In genomic region chr4:100811802-100812510, GRCm38 (mm10) we compare ENCODE assay signal across 10 mouse cellular contexts. TPM values are rescaled to one million over a fixed set of nuclear protein-coding genes. Genes with fewer than 3 reads are reported as not detected.
DNase-seq lines count a peak whose midpoint lies in the region; ATAC-seq and TF ChIP-seq lines count a peak whose summit lies in the region.
"Had no signal": no experiment of that assay in that cellular context is flagged by ENCODE, and none has a peak within 500 bp of the region (broad histone marks: within the 10 kb centered on the region; RNA-seq: fewer than 3 reads in every experiment).

No protein-coding gene starts in this region.

- peaks cover 2% of the 10 kb centered on the region; the same call in 1 of the 2 replicates for H3K27me3 ChIP-seq in forebrain, embryonic 11.5 days (ENCODE audit: control insufficient read depth, insufficient read depth, low read length)
- H3K27me3 ChIP-seq in intestine, embryonic 16.5 days (replicated peaks; ENCODE audit: control insufficient read depth, insufficient read depth, low read length): no peaks in the 10 kb centered on the region
- H3K27me3 ChIP-seq: limb, embryonic 12.5 days had no signal

- peak; percentile 56 for ATAC-seq in forebrain, embryonic 11.5 days (replicated peaks; ENCODE audit: low FRiP score)
- ATAC-seq in intestine, embryonic 16.5 days: no peak

- peak overlapping the region; percentile 29; the same call in 1 of the 2 replicates for H3K4me2 ChIP-seq in forebrain, embryonic 11.5 days (ENCODE audit: low read depth, low read length, severe bottlenecking)
- H3K4me2 ChIP-seq in intestine, embryonic 16.5 days (ENCODE audit: low read depth, low read length): no peak overlapping the region
- H3K4me2 ChIP-seq: limb, embryonic 12.5 days had no signal

- peak overlapping the region; percentile 37; the same call in 1 of the 2 replicates for H3K27ac ChIP-seq in layer of hippocampus, adult 2 months
- H3K27ac ChIP-seq in ES-E14 (ENCODE audit: insufficient read depth, low read depth, low read length, poor library complexity, severe bottlenecking): peak overlapping the region; percentile 58; the same call in 1 of the 2 replicates
- H3K27ac ChIP-seq in forebrain, embryonic 11.5 days (ENCODE audit: low read depth, low read length): peak overlapping the region; percentile 27; the same call in 1 of the 2 replicates
- H3K27ac ChIP-seq in intestine, embryonic 16.5 days (ENCODE audit: low read length): peak overlapping the region; percentile 33; the same call in 1 of the 2 replicates
- H3K27ac ChIP-seq: limb, embryonic 12.5 days had no signal

- peaks cover 7 to 16% of the 10 kb centered on the region in 2 experiments; a peak in 3 of 4 replicates for H3K4me1 ChIP-seq in ES-E14 (ENCODE audit: control insufficient read depth in 2 of 2, insufficient read depth in 2 of 2, low read length in 2 of 2, poor library complexity in 1 of 2)
- peaks cover 18% of the 10 kb centered on the region for H3K4me1 ChIP-seq in forebrain, embryonic 11.5 days (replicated peaks; ENCODE audit: control insufficient read depth, insufficient read depth, low read length)
- H3K4me1 ChIP-seq in intestine, embryonic 16.5 days (ENCODE audit: control insufficient read depth, insufficient read depth, low read length): peaks cover 16% of the 10 kb centered on the region

- no peak overlapping the region for H3K9ac ChIP-seq in ES-E14 (ENCODE audit: insufficient read depth, low read depth, low read length, poor library complexity, severe bottlenecking)
- H3K9ac ChIP-seq in forebrain, embryonic 11.5 days (ENCODE audit: low read length): no peak overlapping the region
- no peak overlapping the region for H3K9ac ChIP-seq in intestine, embryonic 16.5 days (ENCODE audit: low read depth, low read length)
- H3K9ac ChIP-seq: limb, embryonic 12.5 days had no signal

- in situ Hi-C loops in ES-E14 (cut with MboI; ENCODE audit: low sequenced_read_pairs in 2 of 2, unreplicated experiment in 2 of 2): no loop called here

- H3K9me3 ChIP-seq in ES-E14 (ENCODE audit: control insufficient read depth, insufficient read depth, low read depth, low read length): no peaks in the 10 kb centered on the region
- no peaks in the 10 kb centered on the region for H3K9me3 ChIP-seq in forebrain, embryonic 11.5 days (ENCODE audit: control insufficient read depth, low read length)
- no peaks in the 10 kb centered on the region for H3K9me3 ChIP-seq in intestine, embryonic 16.5 days (ENCODE audit: control insufficient read depth, low read length)
- H3K9me3 ChIP-seq: limb, embryonic 12.5 days had no signal

- WGBS in forebrain, embryonic 11.5 days: 13% methylated on average over 8 of the region's 8 CpGs
- 49% methylated on average over 8 of the region's 8 CpGs for WGBS in intestine, embryonic 16.5 days

- no peak for DNase-seq in layer of hippocampus, adult 2 months (ENCODE audit: low spot score in 2 of 2)
- no peak for DNase-seq in layer of hippocampus, adult 18-20 months (ENCODE audit: low spot score in 2 of 2)
- peak; percentile 21 for DNase-seq in ES-E14 (ENCODE audit: low read depth, low spot score)
- DNase-seq in forebrain, embryonic 11.5 days (ENCODE audit: low spot score): no peak
- DNase-seq in ovary, postnatal 14 days (ENCODE audit: low spot score): no peak
- DNase-seq in cerebellum, postnatal 25 days: no peak
- no peak for DNase-seq in embryo, embryonic 10.5 days (ENCODE audit: low spot score)
- DNase-seq: right cerebral cortex, postnatal 14 days had no signal

- no peak for TF ChIP-seq CTCF in layer of hippocampus, adult 2 months (conservative IDR thresholded peaks at IDR 0.05)

- no peaks in the 10 kb centered on the region for H3K36me3 ChIP-seq in ES-E14 (ENCODE audit: control insufficient read depth, insufficient read depth, low read length, poor library complexity, severe bottlenecking)
- H3K36me3 ChIP-seq in forebrain, embryonic 11.5 days (ENCODE audit: control insufficient read depth, insufficient read depth, low read length): no peaks in the 10 kb centered on the region
- H3K36me3 ChIP-seq in intestine, embryonic 16.5 days (ENCODE audit: control insufficient read depth, insufficient read depth, low read length): no peaks in the 10 kb centered on the region
- H3K36me3 ChIP-seq: limb, embryonic 12.5 days had no signal

- peak overlapping the region; percentile 24; the same call in 1 of the 2 replicates for H3K4me3 ChIP-seq in layer of hippocampus, adult 2 months
- peak overlapping the region in 1 of 2 experiments; percentile 46; a peak in 2 of 4 replicates for H3K4me3 ChIP-seq in ES-E14 (ENCODE audit: insufficient read depth in 1 of 2, low read depth in 1 of 2, low read length in 2 of 2, poor library complexity in 1 of 2, severe bottlenecking in 1 of 2)
- H3K4me3 ChIP-seq in forebrain, embryonic 11.5 days (ENCODE audit: low read depth, low read length): no peak overlapping the region
- no peak overlapping the region for H3K4me3 ChIP-seq in intestine, embryonic 16.5 days (ENCODE audit: low read length)
- H3K4me3 ChIP-seq: limb, embryonic 12.5 days had no signal

TF ChIP-seq in ES-E14, 5 proteins besides CTCF, POLR2A, EP300 and RAD21:
- TF ChIP-seq CHD2 (IDR thresholded peaks at IDR 0.05; ENCODE audit: low read depth, low read length) (no peak), HCFC1 (IDR thresholded peaks at IDR 0.05; ENCODE audit: borderline replicate concordance, insufficient read depth, low read length) (no peak), ZNF384 (IDR thresholded peaks at IDR 0.05; ENCODE audit: low read depth, low read length) (no peak), MAFK (IDR thresholded peaks at IDR 0.05; ENCODE audit: insufficient read depth, low read depth, low read length) (no peak), ZC3H11A (IDR thresholded peaks at IDR 0.05; ENCODE audit: borderline replicate concordance, low read depth, low read length) (no peak)

RNA-seq across cellular contexts. Expression of gene Cachd1, which starts 35.5 kb away (rescaled TPM):
- 10 to 100 TPM; 39.5 to 42.5 TPM for total RNA-seq in layer of hippocampus, adult 2 months (2021)
- 10 to 100 TPM; 34.9 to 35.3 TPM for total RNA-seq in layer of hippocampus, adult 18-20 months (2021)
- 7.6 and 10.6 TPM in 2 replicates for total RNA-seq in ES-E14 (2012; rRNA removed)
- polyA plus RNA-seq in forebrain, embryonic 11.5 days (2014; fragmentation: Nextera tagmentation; extraction: Ambion mirVana): 45.3 and 50.2 TPM in 2 replicates
- polyA plus RNA-seq in intestine, embryonic 16.5 days (2015; fragmentation: Nextera tagmentation; extraction: Ambion mirVana): 7.8 and 8.9 TPM in 2 replicates
